ENCODE assay signal across 10 mouse cellular contexts in genomic region chr4:133658729-133659128, GRCm38 (mm10). TPM values are rescaled to one million over a fixed set of nuclear protein-coding genes. Genes with fewer than 3 reads are reported as not detected.
DNase-seq lines count a peak whose midpoint lies in the region; ATAC-seq and TF ChIP-seq lines count a peak whose summit lies in the region.
"Had no signal": no experiment of that assay in that cellular context is flagged by ENCODE, and none has a peak within 500 bp of the region (broad histone marks: within the 10 kb centered on the region; RNA-seq: fewer than 3 reads in every experiment).

No protein-coding gene starts in this region.

- H3K9me3 ChIP-seq in hindbrain, embryonic 15.5 days, result no peaks in the 10 kb centered on the region
- no peaks in the 10 kb centered on the region for H3K9me3 ChIP-seq in hindbrain, embryonic 14.5 days (ENCODE audit: control insufficient read depth, low read length)
- no peaks in the 10 kb centered on the region for H3K9me3 ChIP-seq in limb, embryonic 10.5 days (replicated peaks)
- no peaks in the 10 kb centered on the region for H3K9me3 ChIP-seq in stomach, postnatal 0 days (ENCODE audit: control insufficient read depth, low read length)
- no peaks in the 10 kb centered on the region for H3K9me3 ChIP-seq in forebrain, embryonic 15.5 days

- ATAC-seq in hindbrain, embryonic 15.5 days (ENCODE audit: low FRiP score, low read depth), result no peak
- ATAC-seq in hindbrain, embryonic 14.5 days (ENCODE audit: low FRiP score), result no peak
- no peak for ATAC-seq in stomach, postnatal 0 days (ENCODE audit: low FRiP score, low TSS enrichment)
- no peak for ATAC-seq in forebrain, embryonic 15.5 days (replicated peaks)

- peaks cover 33% of the 10 kb centered on the region for H3K4me1 ChIP-seq in hindbrain, embryonic 15.5 days (replicated peaks)
- H3K4me1 ChIP-seq in hindbrain, embryonic 14.5 days (replicated peaks; ENCODE audit: control insufficient read depth, insufficient read depth, low read length), result peaks cover 16% of the 10 kb centered on the region
- peaks cover 45% of the 10 kb centered on the region for H3K4me1 ChIP-seq in limb, embryonic 10.5 days
- H3K4me1 ChIP-seq in stomach, postnatal 0 days (replicated peaks; ENCODE audit: control insufficient read depth, insufficient read depth), result peaks cover 5% of the 10 kb centered on the region
- peaks cover 37% of the 10 kb centered on the region for H3K4me1 ChIP-seq in forebrain, embryonic 15.5 days

- no peaks in the 10 kb centered on the region for H3K27me3 ChIP-seq in hindbrain, embryonic 15.5 days
- no peaks in the 10 kb centered on the region for H3K27me3 ChIP-seq in hindbrain, embryonic 14.5 days (ENCODE audit: control insufficient read depth, insufficient read depth, low read length)
- H3K27me3 ChIP-seq in limb, embryonic 10.5 days (ENCODE audit: low read depth, poor library complexity, severe bottlenecking), result no peaks in the 10 kb centered on the region
- H3K27me3 ChIP-seq in stomach, postnatal 0 days (ENCODE audit: control insufficient read depth, insufficient read depth, low read length), result no peaks in the 10 kb centered on the region
- H3K27me3 ChIP-seq in forebrain, embryonic 15.5 days, result no peaks in the 10 kb centered on the region

- H3K9ac ChIP-seq in hindbrain, embryonic 15.5 days, result no peak overlapping the region
- no peak overlapping the region for H3K9ac ChIP-seq in hindbrain, embryonic 14.5 days
- H3K9ac ChIP-seq in stomach, postnatal 0 days (ENCODE audit: low read length), result no peak overlapping the region
- H3K9ac ChIP-seq in forebrain, embryonic 15.5 days (replicated peaks), result no peak overlapping the region

- TF ChIP-seq EP300 in stomach, postnatal 0 days (optimal IDR thresholded peaks at IDR 0.05), result no peak

- H3K4me2 ChIP-seq in hindbrain, embryonic 15.5 days, result 0 out of 2 replicates have a peak overlapping the region, but pooled peaks have one; percentile 45
- no peak overlapping the region; the same call in 1 of the 2 replicates for H3K4me2 ChIP-seq in hindbrain, embryonic 14.5 days (replicated peaks)
- no peak overlapping the region for H3K4me2 ChIP-seq in stomach, postnatal 0 days (replicated peaks; ENCODE audit: low read depth)
- H3K4me2 ChIP-seq in forebrain, embryonic 15.5 days (replicated peaks), result no peak overlapping the region

- no peak for DNase-seq in hindbrain, embryonic 14.5 days (ENCODE audit: low spot score)
- peak; percentile 35 for DNase-seq in thymus, postnatal 0 days (ENCODE audit: low spot score)
- no peak for DNase-seq in thymus, postnatal 25 days
- no peak for DNase-seq in limb, embryonic 10.5 days (ENCODE audit: low spot score)
- DNase-seq in stomach, postnatal 0 days (ENCODE audit: low spot score), result no peak
- DNase-seq in cerebellum, adult 9-10 months, result no peak
- DNase-seq: gastrocnemius, postnatal 10 days; right cerebral cortex, postnatal 4 days had no signal

- H3K4me3 ChIP-seq in hindbrain, embryonic 15.5 days, result no peak overlapping the region
- H3K4me3 ChIP-seq in hindbrain, embryonic 14.5 days (replicated peaks; ENCODE audit: low read length), result no peak overlapping the region
- no peak overlapping the region; the same call in 1 of the 2 replicates for H3K4me3 ChIP-seq in limb, embryonic 10.5 days
- H3K4me3 ChIP-seq in stomach, postnatal 0 days (ENCODE audit: low read depth, low read length), result no peak overlapping the region
- H3K4me3 ChIP-seq in forebrain, embryonic 15.5 days, result no peak overlapping the region

- no peak for TF ChIP-seq CTCF in stomach, postnatal 0 days (IDR thresholded peaks at IDR 0.05; ENCODE audit: low read depth)

- H3K36me3 ChIP-seq in hindbrain, embryonic 15.5 days, result 0 out of 2 replicates have a peak, but pooled peaks cover 4% of the 10 kb centered on the region
- peaks cover 6% of the 10 kb centered on the region; the same call in 1 of the 2 replicates for H3K36me3 ChIP-seq in hindbrain, embryonic 14.5 days (replicated peaks; ENCODE audit: control insufficient read depth, insufficient read depth)
- peaks cover 11% of the 10 kb centered on the region for H3K36me3 ChIP-seq in limb, embryonic 10.5 days
- no peaks in the 10 kb centered on the region for H3K36me3 ChIP-seq in stomach, postnatal 0 days (ENCODE audit: control insufficient read depth, insufficient read depth, low read length)
- 0 out of 2 replicates have a peak, but pooled peaks cover 3% of the 10 kb centered on the region for H3K36me3 ChIP-seq in forebrain, embryonic 15.5 days

- 37% methylated on average over 2 of the region's 2 CpGs for WGBS in hindbrain, embryonic 15.5 days
- 42% methylated on average over 2 of the region's 2 CpGs for WGBS in hindbrain, embryonic 14.5 days
- 34% methylated on average over 2 of the region's 2 CpGs for WGBS in limb, embryonic 10.5 days
- 42% methylated on average over 2 of the region's 2 CpGs for WGBS in stomach, postnatal 0 days
- WGBS in forebrain, embryonic 15.5 days, result 44% methylated on average over 2 of the region's 2 CpGs

- no peak overlapping the region for H3K27ac ChIP-seq in hindbrain, embryonic 15.5 days (replicated peaks)
- H3K27ac ChIP-seq in hindbrain, embryonic 14.5 days, result no peak overlapping the region
- H3K27ac ChIP-seq in limb, embryonic 10.5 days, result peak overlapping the region; percentile 81
- peak overlapping the region; percentile 35; the same call in 1 of the 2 replicates for H3K27ac ChIP-seq in stomach, postnatal 0 days (replicated peaks)
- no peak overlapping the region for H3K27ac ChIP-seq in forebrain, embryonic 15.5 days (replicated peaks)

RNA-seq across cellular contexts. Expression of gene Zdhhc18, which starts 8.8 kb away (rescaled TPM):
- polyA plus RNA-seq in hindbrain, embryonic 15.5 days (2015; fragmentation: Nextera tagmentation; extraction: Ambion mirVana), result 12.0 and 15.8 TPM in 2 replicates
- polyA plus RNA-seq in hindbrain, embryonic 14.5 days (2014; fragmentation: Nextera tagmentation; extraction: Ambion mirVana), result 3.0 and 3.9 TPM in 2 replicates
- polyA plus RNA-seq in thymus, postnatal 0 days (2015; fragmentation: Nextera tagmentation; extraction: Ambion mirVana), result 6.7 and 10.5 TPM in 2 replicates
- polyA plus RNA-seq in limb, embryonic 10.5 days (2016; fragmentation: Nextera tagmentation; extraction: Ambion mirVana), result 3.6 and 4.0 TPM in 2 replicates
- 1.6 and 3.6 TPM in 2 replicates for polyA plus RNA-seq in stomach, postnatal 0 days (2015; fragmentation: Nextera tagmentation; extraction: Ambion mirVana)
- 4.9 and 6.3 TPM in 2 replicates for polyA plus RNA-seq in forebrain, embryonic 15.5 days (2015; fragmentation: Nextera tagmentation; extraction: Ambion mirVana)

RNA-seq across cellular contexts. Expression of gene Pigv, which starts 13.7 kb away (rescaled TPM):
- 14.2 and 14.9 TPM in 2 replicates for polyA plus RNA-seq in hindbrain, embryonic 15.5 days (2015; fragmentation: Nextera tagmentation; extraction: Ambion mirVana)
- polyA plus RNA-seq in hindbrain, embryonic 14.5 days (2014; fragmentation: Nextera tagmentation; extraction: Ambion mirVana), result 9.9 and 10.1 TPM in 2 replicates
- 18.6 and 19.4 TPM in 2 replicates for polyA plus RNA-seq in thymus, postnatal 0 days (2015; fragmentation: Nextera tagmentation; extraction: Ambion mirVana)
- 17.9 and 19.6 TPM in 2 replicates for polyA plus RNA-seq in limb, embryonic 10.5 days (2016; fragmentation: Nextera tagmentation; extraction: Ambion mirVana)
- polyA plus RNA-seq in stomach, postnatal 0 days (2015; fragmentation: Nextera tagmentation; extraction: Ambion mirVana), result 11.5 and 13.0 TPM in 2 replicates
- 16.5 and 16.9 TPM in 2 replicates for polyA plus RNA-seq in forebrain, embryonic 15.5 days (2015; fragmentation: Nextera tagmentation; extraction: Ambion mirVana)

RNA-seq across cellular contexts. Expression of gene Sfn, which starts 56.8 kb away (rescaled TPM):
- 2.2 TPM in 2 replicates for polyA plus RNA-seq in hindbrain, embryonic 15.5 days (2015; fragmentation: Nextera tagmentation; extraction: Ambion mirVana)
- 2.7 and 3.9 TPM in 2 replicates for polyA plus RNA-seq in hindbrain, embryonic 14.5 days (2014; fragmentation: Nextera tagmentation; extraction: Ambion mirVana)
- 60.3 and 66.3 TPM in 2 replicates for polyA plus RNA-seq in thymus, postnatal 0 days (2015; fragmentation: Nextera tagmentation; extraction: Ambion mirVana)
- polyA plus RNA-seq in limb, embryonic 10.5 days (2016; fragmentation: Nextera tagmentation; extraction: Ambion mirVana), result 29.7 and 38.7 TPM in 2 replicates
- 355 and 371 TPM in 2 replicates for polyA plus RNA-seq in stomach, postnatal 0 days (2015; fragmentation: Nextera tagmentation; extraction: Ambion mirVana)
- polyA plus RNA-seq in forebrain, embryonic 15.5 days (2015; fragmentation: Nextera tagmentation; extraction: Ambion mirVana), result 0.97 and 1.1 TPM in 2 replicates

Comparison
In these comparisons a context has a peak if more than half of its experiments do, and no peak if none do; other contexts are left out.
1. H3K27ac ChIP-seq: peak in limb, embryonic 10.5 days (single experiment) and stomach, postnatal 0 days (single experiment); none in hindbrain, embryonic 15.5 days (single experiment), hindbrain, embryonic 14.5 days (single experiment) and forebrain, embryonic 15.5 days (single experiment).